Mouse (Mus musculus) neutrophil, adult 5-6 weeks (primary cell): ENCODE results near the gene Olfr1347. TPM values are rescaled to one million over a fixed set of nuclear protein-coding genes. Genes with fewer than 3 reads are reported as not detected.
"Not testable (repeated sequence)": the region's sequence is repeated elsewhere in the genome, so short reads cannot be mapped to it uniquely, and the experiment has no call there.

Experiments used
- ATAC-seq: fragments of 151-379, 151-347 bp; 2 replicates; pipeline ENCODE4 v1.8.0; 2017; ENCODE audit warnings: mild to moderate bottlenecking, moderate TSS enrichment; ENCODE audit not compliant: insufficient number of reproducible peaks, poor library complexity, low FRiP score, severe bottlenecking; ENCODE audit errors: extremely low read depth
- total RNA-seq: library from RNA; stranded (forward); fragments of 200-1000 nt; gene quantifications from 2 replicates; pipeline ENCODE4 v1.2.3, GENCODE M21; 2017

Gene Olfr1347
- not detected in 2 replicates for total RNA-seq

- ATAC-seq: no peak
Measured at GRCm38 (mm10) chr7:6499655-6500054, at the start of gene Olfr1347. Gene Olfr1347, minus strand, starts transcription at chr7:6499755.

- ATAC-seq: no peak
Measured at GRCm38 (mm10) chr7:6526141-6526540, 26.6 kb upstream of the Olfr1347 start.

- no peak for ATAC-seq
Measured at GRCm38 (mm10) chr7:6525001-6525400, 25.4 kb upstream of the Olfr1347 start.

GRCm38 (mm10) chr7:6522850-6523249, 23.3 kb upstream of the Olfr1347 start, which contains the start of gene Olfr1349:
Gene Olfr1349, minus strand, starts transcription at chr7:6522950.
- no peak for ATAC-seq

GRCm38 (mm10) chr7:6521666-6522065, 22.1 kb upstream of the Olfr1347 start:
- ATAC-seq: no peak

- ATAC-seq: no peak
Measured at GRCm38 (mm10) chr7:6508648-6509047, 9.1 kb upstream of the Olfr1347 start, which contains the start of gene Olfr1348. Gene Olfr1348, minus strand, starts transcription at chr7:6508748.

- ATAC-seq: no peak
Measured at GRCm38 (mm10) chr7:6486841-6487240, 12.7 kb downstream of the Olfr1347 start, which contains the start of gene Olfr5. Gene Olfr5, minus strand, starts transcription at chr7:6486941.

GRCm38 (mm10) chr7:6477633-6478032, 21.9 kb downstream of the Olfr1347 start:
- ATAC-seq: not testable (repeated sequence)

- no peak for ATAC-seq
Measured at GRCm38 (mm10) chr7:6466951-6467350, 32.6 kb downstream of the Olfr1347 start, which contains the start of gene Olfr1346. Gene Olfr1346, plus strand, starts transcription at chr7:6467101.

GRCm38 (mm10) chr7:6456399-6456798, 43.2 kb downstream of the Olfr1347 start:
- ATAC-seq: no peak

GRCm38 (mm10) chr7:6455868-6456267, 43.7 kb downstream of the Olfr1347 start, which contains the start of gene Olfr1336:
Gene Olfr1336, plus strand, starts transcription at chr7:6456168.
- no peak for ATAC-seq

GRCm38 (mm10) chr7:6447771-6448170, 51.8 kb downstream of the Olfr1347 start:
- no peak for ATAC-seq

GRCm38 (mm10) chr7:6441173-6441572, 58.4 kb downstream of the Olfr1347 start:
- ATAC-seq: no peak

- no peak for ATAC-seq
Measured at GRCm38 (mm10) chr7:6438388-6438787, 61.2 kb downstream of the Olfr1347 start, which contains the start of gene Olfr1344. Gene Olfr1344, plus strand, starts transcription at chr7:6438688.

Other genes with a start within 250 kb of the Olfr1347 start
- gene Epp13, start 247.0 kb downstream of the Olfr1347 start, total RNA-seq: not detected in 2 replicates
- 5.5 and 5.8 TPM in 2 replicates for gene Zfp667, start 213.2 kb downstream of the Olfr1347 start, total RNA-seq
- 0.86 and 1.7 TPM in 2 replicates for gene Zfp583, start 168.5 kb downstream of the Olfr1347 start, total RNA-seq
- 0.47 and 0.74 TPM in 2 replicates for gene Gm3854, start 156.0 kb downstream of the Olfr1347 start, total RNA-seq
- 2.6 and 3.1 TPM in 2 replicates for gene Zfp78, start 136.5 kb downstream of the Olfr1347 start, total RNA-seq
- 3.1 and 6.5 TPM in 2 replicates for gene Zfp28, start 116.5 kb downstream of the Olfr1347 start, total RNA-seq
- not detected in 2 replicates for gene Smim17, start 101.0 kb downstream of the Olfr1347 start, total RNA-seq
- gene Gm20715, start 89.5 kb downstream of the Olfr1347 start, total RNA-seq: not detected in 2 replicates
- gene Olfr1344, start 61.1 kb downstream of the Olfr1347 start, total RNA-seq: not detected in 2 replicates
- not detected in 2 replicates for gene Olfr1336, start 43.6 kb downstream of the Olfr1347 start, total RNA-seq
- not detected in 2 replicates for gene Olfr1346, start 32.7 kb downstream of the Olfr1347 start, total RNA-seq
- not detected in 2 replicates for gene Olfr5, start 12.8 kb downstream of the Olfr1347 start, total RNA-seq
- gene Olfr1348, start 9.0 kb upstream of the Olfr1347 start, total RNA-seq: not detected in 2 replicates
- not detected in 2 replicates for gene Olfr1349, start 23.2 kb upstream of the Olfr1347 start, total RNA-seq
- not detected in 2 replicates for gene Olfr1350, start 65.1 kb upstream of the Olfr1347 start, total RNA-seq
- not detected in 2 replicates for gene Zim1, start 196.7 kb upstream of the Olfr1347 start, total RNA-seq
- gene Peg3, start 230.7 kb upstream of the Olfr1347 start, total RNA-seq: not detected in 2 replicates
- gene Usp29, start 230.8 kb upstream of the Olfr1347 start, total RNA-seq: not detected in 2 replicates